Mouse (Mus musculus) neural tube, embryonic 11.5 days (tissue): ENCODE results near the gene Limd2. TPM values are rescaled to one million over a fixed set of nuclear protein-coding genes. Genes with fewer than 3 reads are reported as not detected.
A peak's percentile ranks its signal among the peaks of the same experiment; 100 is the strongest.
"Not testable (repeated sequence)": the region's sequence is repeated elsewhere in the genome, so short reads cannot be mapped to it uniquely, and the experiment has no call there.

ENCODE experiments used
- ATAC-seq: fragments of 200-750 bp; cut with Nextera tagmentation; 2 replicates; pipeline ENCODE4 v1.8.0; 2017; ENCODE audit warnings: moderate number of reproducible peaks, mild to moderate bottlenecking, moderate TSS enrichment, moderate library complexity; ENCODE audit not compliant: insufficient read depth, low FRiP score, low TSS enrichment
- DNase-seq: peaks from one replicate; pipeline ENCODE4 v3.0.0-alpha.2; 2015; ENCODE audit warnings: low spot score
- H3K27ac ChIP-seq: fragments of 300-500 bp; sonication (generic); 2 replicates; pipeline ENCODE4 v1.5.1; 2014; ENCODE audit warnings: low read depth, mild to moderate bottlenecking, low read length
- H3K27me3 ChIP-seq: fragments of 300-500 bp; sonication (generic); 2 replicates; pipeline ENCODE4 v1.6.1; 2014; ENCODE audit warnings: mild to moderate bottlenecking, low read length, mixed read lengths; ENCODE audit not compliant: control insufficient read depth, insufficient read depth
- H3K36me3 ChIP-seq: fragments of 300-500 bp; sonication (generic); 2 replicates; pipeline ENCODE4 v1.6.1; 2014; ENCODE audit warnings: mild to moderate bottlenecking, low read length, moderate library complexity, mixed read lengths; ENCODE audit not compliant: control insufficient read depth, insufficient read depth
- H3K4me1 ChIP-seq: fragments of 300-500 bp; sonication (generic); 2 replicates; pipeline ENCODE4 v1.6.1; 2014; ENCODE audit warnings: low read length, mixed read lengths; ENCODE audit not compliant: control insufficient read depth, insufficient read depth
- H3K4me2 ChIP-seq: fragments of 300-500 bp; sonication (generic); 2 replicates; pipeline ENCODE4 v1.6.1; 2014; ENCODE audit warnings: low read depth, mild to moderate bottlenecking, moderate library complexity
- H3K4me3 ChIP-seq: fragments of 300-500 bp; sonication (generic); 2 replicates; pipeline ENCODE4 v1.5.1; 2014; ENCODE audit warnings: low read depth, low read length
- H3K9ac ChIP-seq: fragments of 300-500 bp; sonication (generic); 2 replicates; pipeline ENCODE4 v1.6.1; 2014; ENCODE audit warnings: mild to moderate bottlenecking, low read length
- H3K9me3 ChIP-seq: fragments of 300-500 bp; sonication (generic); 2 replicates; pipeline ENCODE4 v1.6.1; 2016; ENCODE audit warnings: low read length; ENCODE audit not compliant: control insufficient read depth
- WGBS: fragments of 180-500 bp; shearing (Covaris S2); extraction: QIAGEN DNeasy Blood & Tissue Kit; methylation state at CpG from one replicate; pipeline ENCODE4 v1.1.7; 2014; 5-methylcytosine and 5-hydroxymethylcytosine counted together
- polyA plus RNA-seq: library from polyadenylated mRNA; unstranded; fragments of >200 nt; fragmentation: Nextera tagmentation; extraction: Ambion mirVana; gene quantifications from 2 replicates; pipeline ENCODE4 v1.2.1, GENCODE M21; 2014

Gene Limd2
- polyA plus RNA-seq, 1 experiment from 2014 or later: 295 TPM

DNA sequence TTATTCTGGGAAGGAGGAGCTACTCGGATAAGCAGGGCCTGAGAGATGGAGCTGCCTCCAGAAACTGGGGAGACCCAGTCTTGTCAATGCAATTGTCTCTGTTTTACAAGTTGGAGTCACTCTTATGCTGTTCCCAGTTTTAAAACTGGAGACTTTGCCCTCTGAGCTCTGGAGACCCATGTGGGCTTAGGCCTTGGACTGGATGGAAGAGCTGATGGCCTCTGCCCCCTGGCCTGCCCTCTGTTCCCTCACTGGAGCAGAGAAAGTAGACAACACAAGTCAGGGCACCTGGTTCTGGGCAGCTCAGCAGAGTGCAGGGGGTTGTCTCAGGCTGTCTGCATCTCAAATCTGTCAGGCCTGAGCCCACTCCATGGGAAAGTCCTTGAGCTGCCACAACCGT lies 5.9 kb downstream of the Limd2 start:
- Histone ChIP-seq H3K4me2 (no peak overlapping the region), H3K9me3 (no peaks in the 10 kb centered on the region), H3K27me3 (no peaks in the 10 kb centered on the region), H3K4me1 (peaks cover 9% of the 10 kb centered on the region), H3K27ac (no peak overlapping the region), H3K4me3 (no peak overlapping the region), H3K36me3 (peaks cover 26% of the 10 kb centered on the region), H3K9ac (no peak overlapping the region)
- no peak for DNase-seq
- 85% methylated on average over 2 of the region's 2 CpGs for WGBS
- no peak for ATAC-seq

DNA sequence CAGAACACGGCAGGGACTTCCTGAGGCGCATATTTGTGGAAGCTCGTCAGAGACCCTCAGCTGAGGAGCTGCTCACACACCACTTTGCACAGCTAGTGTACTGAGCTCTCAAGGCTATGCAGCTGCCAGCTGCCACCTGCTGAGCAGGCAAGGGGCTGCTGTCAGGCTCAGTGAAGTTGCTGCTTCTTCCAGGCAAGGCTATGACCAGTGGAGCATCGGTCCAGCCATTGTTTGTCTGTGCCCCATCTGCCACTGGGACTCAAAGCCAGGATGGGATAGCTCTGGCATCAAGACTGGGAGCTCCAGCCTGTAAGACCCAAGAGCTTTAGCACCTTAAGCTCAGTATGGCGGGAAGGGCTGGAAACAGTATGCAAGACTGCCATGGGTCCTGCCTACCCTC lies 6.6 kb downstream of the Limd2 start:
- DNase-seq (no peak), ATAC-seq (no peak)
- 72% methylated on average over 5 of the region's 5 CpGs for WGBS
- Histone ChIP-seq H3K4me3 (no peak overlapping the region), H3K27ac (no peak overlapping the region), H3K27me3 (no peaks in the 10 kb centered on the region), H3K9me3 (no peaks in the 10 kb centered on the region), H3K4me1 (peaks cover 7% of the 10 kb centered on the region), H3K4me2 (no peak overlapping the region), H3K36me3 (peaks cover 29% of the 10 kb centered on the region), H3K9ac (no peak overlapping the region)

DNA sequence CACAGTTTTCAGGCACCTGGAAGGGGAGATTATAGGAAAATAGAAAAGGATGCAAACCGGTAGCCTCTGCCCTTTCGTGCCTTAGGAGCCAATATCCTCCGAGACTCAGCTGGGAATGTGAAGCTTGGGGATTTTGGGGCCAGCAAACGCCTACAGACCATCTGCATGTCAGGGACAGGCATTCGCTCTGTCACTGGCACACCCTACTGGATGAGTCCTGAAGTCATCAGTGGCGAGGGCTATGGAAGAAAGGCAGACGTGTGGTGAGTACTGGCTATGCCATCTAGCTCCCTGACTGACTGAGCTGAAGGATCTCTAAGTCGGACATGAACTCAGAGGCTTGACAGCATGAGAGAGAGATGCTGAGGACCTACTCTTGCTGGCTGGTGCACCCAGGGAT lies 8.5 kb downstream of the Limd2 start:
- no peaks in the 10 kb centered on the region for H3K9me3 ChIP-seq
- H3K27me3 ChIP-seq: no peaks in the 10 kb centered on the region
- H3K4me2 ChIP-seq: no peak overlapping the region
- DNase-seq (no peak), ATAC-seq (no peak)
- H3K36me3 ChIP-seq: peaks cover 25% of the 10 kb centered on the region
- no peak overlapping the region for H3K27ac ChIP-seq
- no peak overlapping the region for H3K9ac ChIP-seq
- no peaks in the 10 kb centered on the region for H3K4me1 ChIP-seq
- no peak overlapping the region for H3K4me3 ChIP-seq
- 81% methylated on average over 8 of the region's 8 CpGs for WGBS

DNA sequence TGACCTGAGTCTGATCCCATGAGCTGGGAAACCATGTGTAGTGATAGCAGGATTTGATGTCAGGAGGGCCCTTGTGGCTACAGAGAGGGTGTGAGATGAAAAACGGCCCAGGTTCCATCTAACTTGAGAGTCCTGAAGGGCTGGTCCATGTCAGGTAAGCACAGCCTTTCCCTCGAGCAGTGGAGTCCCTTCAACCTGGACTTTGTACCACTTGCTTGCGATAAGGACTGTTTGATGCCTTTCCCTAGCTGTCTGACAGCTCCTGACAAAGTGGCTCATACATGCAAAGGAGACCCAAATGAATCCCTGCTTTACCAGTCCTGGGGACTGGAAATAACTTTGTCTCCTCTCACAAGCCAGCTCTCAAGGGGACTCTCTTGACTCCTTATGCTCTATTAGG lies 9.4 kb downstream of the Limd2 start:
- peaks cover 20% of the 10 kb centered on the region for H3K36me3 ChIP-seq
- H3K4me2 ChIP-seq: no peak overlapping the region
- no peaks in the 10 kb centered on the region for H3K9me3 ChIP-seq
- no peaks in the 10 kb centered on the region for H3K4me1 ChIP-seq
- ATAC-seq: no peak
- no peak overlapping the region for H3K27ac ChIP-seq
- no peak overlapping the region for H3K9ac ChIP-seq
- 83% methylated on average over 3 of the region's 3 CpGs for WGBS
- no peaks in the 10 kb centered on the region for H3K27me3 ChIP-seq
- no peak overlapping the region for H3K4me3 ChIP-seq
- no peak for DNase-seq

DNA sequence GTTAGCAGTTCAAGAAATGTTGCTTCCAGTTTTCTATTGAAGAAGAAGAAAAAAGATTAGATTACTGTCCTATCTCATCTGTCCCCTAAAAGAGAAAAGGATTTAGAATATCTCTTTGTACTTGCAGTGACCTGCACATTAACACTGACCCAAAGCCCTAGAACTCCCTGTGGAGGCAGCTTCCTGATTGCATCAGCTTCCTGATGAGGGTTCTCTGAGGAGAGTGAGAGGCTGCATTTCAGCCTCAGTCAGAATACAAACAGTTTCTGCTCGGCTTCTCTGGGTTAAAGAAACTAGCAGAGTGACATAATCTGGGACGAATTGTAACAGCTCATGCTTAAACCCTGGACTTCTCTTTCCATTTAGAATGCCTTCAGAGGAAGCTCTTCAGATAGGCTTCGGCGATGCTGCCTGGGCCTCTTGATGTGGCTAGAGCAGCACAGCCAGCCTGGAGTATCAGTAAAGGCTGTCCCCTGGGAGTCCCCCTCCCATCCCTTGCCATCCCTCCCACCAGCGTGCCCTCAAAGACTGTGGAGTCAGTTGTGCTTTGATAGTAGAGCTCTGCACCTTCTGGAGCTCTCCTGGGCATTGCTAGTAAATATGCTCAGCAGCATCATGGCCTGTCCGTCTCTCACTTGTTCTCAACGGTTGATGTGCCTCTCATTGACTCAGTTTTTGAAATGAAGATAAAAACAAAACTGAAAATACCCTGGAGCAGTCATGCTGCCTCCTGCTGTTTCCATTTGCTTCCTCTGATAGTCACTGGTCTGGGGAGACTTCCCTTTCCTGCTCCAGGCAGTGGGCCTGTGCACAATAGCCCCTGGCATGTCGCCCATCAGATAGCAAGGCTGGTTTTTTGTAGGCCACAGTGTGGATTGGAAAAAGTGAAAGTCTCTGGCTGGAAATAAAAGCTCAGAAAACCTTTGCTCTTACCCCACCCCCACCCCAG lies 25.8 kb downstream of the Limd2 start:
- Histone ChIP-seq H3K4me3 (no peak overlapping the region), H3K4me2 (no peak overlapping the region), H3K9me3 (no peaks in the 10 kb centered on the region), H3K9ac (no peak overlapping the region), H3K36me3 (no peaks in the 10 kb centered on the region; the same call in 1 of the 2 replicates), H3K4me1 (no peaks in the 10 kb centered on the region), H3K27me3 (no peaks in the 10 kb centered on the region), H3K27ac (no peak overlapping the region)
- DNase-seq (peak; percentile 21), ATAC-seq (no peak)
- 46% methylated on average over 8 of the region's 8 CpGs for WGBS

DNA sequence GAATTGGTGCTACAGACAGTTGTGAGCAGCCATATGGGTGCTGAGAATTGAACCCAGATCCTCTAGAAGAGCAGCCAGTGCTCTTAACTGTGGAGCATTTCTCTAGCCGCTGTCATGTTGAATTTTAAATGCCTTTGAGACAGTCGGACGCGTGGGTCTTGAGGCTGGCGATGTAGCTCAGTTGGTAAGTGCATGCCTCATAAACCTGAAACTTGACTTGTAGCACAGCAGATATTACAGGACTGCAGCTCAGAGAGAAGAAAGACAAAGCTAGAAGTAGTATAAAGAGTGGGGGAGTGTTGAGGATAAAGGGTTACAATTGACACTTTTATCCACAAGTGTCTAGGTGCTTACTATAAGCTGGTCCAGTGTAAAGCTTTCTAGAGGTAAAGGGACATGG lies 28.1 kb downstream of the Limd2 start:
- ATAC-seq (no peak), DNase-seq (no peak)
- WGBS: 95% methylated on average over 5 of the region's 5 CpGs
- no peak overlapping the region for H3K4me2 ChIP-seq
- H3K9me3 ChIP-seq: no peaks in the 10 kb centered on the region
- H3K27me3 ChIP-seq: no peaks in the 10 kb centered on the region
- no peaks in the 10 kb centered on the region for H3K4me1 ChIP-seq
- no peak overlapping the region for H3K9ac ChIP-seq
- no peaks in the 10 kb centered on the region; the same call in 1 of the 2 replicates for H3K36me3 ChIP-seq
- no peak overlapping the region for H3K4me3 ChIP-seq
- H3K27ac ChIP-seq: no peak overlapping the region

DNA sequence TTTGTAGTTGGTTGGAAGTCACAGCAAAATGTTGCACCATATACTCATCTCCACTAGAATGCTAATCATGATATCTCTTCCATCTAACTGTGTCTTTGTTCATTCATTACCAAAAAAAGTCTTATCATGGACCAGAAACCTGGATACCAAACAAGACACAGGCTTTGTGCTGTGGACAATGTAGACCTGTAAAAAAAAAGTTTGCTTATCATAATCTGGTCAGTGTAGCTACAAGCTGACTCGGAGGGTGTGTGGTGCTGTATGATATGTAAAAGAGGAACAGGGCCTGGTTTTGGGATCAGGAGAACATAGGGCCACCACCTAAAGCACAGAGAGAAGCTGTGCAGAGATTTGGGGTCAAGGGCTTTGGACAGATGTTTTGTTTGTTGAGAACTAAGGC lies 31.2 kb downstream of the Limd2 start:
- H3K4me3 ChIP-seq: no peak overlapping the region
- no peaks in the 10 kb centered on the region for H3K36me3 ChIP-seq
- ATAC-seq (no peak), DNase-seq (no peak)
- no peak overlapping the region for H3K9ac ChIP-seq
- no peaks in the 10 kb centered on the region for H3K9me3 ChIP-seq
- H3K27me3 ChIP-seq: no peaks in the 10 kb centered on the region
- no peak overlapping the region for H3K4me2 ChIP-seq
- WGBS: 87% methylated on average over 1 of the region's 1 CpGs
- H3K4me1 ChIP-seq: no peaks in the 10 kb centered on the region
- no peak overlapping the region for H3K27ac ChIP-seq

DNA sequence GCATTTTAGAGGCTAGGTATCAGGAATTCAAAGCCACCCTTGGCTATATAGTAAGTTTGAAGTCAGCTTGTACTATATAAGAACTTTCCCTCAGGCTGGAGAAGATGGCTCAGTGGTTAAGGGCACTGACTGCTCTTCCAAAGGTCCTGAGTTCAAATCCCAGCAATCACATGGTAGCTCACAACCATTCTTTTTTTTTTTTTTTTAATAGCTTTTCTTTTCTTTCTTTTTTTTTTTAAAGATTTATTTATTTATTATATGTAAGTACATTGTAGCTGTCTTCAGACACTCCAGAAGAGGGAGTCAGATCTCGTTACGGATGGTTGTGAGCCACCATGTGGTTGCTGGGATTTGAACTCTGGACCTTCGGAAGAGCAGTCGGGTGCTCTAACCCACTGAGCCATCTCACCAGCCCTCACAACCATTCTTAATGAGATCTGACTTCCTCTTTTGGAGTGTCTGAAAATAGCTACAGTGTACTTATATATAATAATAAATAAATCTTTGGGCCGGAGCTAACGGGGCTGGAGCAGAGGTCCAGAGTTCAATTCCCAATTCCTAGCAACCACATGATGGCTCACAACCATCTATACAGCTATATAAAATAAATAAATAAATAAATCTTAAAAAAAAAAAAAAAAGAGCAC lies 33.8 kb downstream of the Limd2 start:
- not testable (repeated sequence) for H3K9ac ChIP-seq, H3K9me3 ChIP-seq, DNase-seq, H3K4me2 ChIP-seq, H3K36me3 ChIP-seq, H3K27me3 ChIP-seq, ATAC-seq, H3K27ac ChIP-seq, H3K4me1 ChIP-seq, H3K4me3 ChIP-seq
- 94% methylated on average over 4 of the region's 6 CpGs for WGBS

DNA sequence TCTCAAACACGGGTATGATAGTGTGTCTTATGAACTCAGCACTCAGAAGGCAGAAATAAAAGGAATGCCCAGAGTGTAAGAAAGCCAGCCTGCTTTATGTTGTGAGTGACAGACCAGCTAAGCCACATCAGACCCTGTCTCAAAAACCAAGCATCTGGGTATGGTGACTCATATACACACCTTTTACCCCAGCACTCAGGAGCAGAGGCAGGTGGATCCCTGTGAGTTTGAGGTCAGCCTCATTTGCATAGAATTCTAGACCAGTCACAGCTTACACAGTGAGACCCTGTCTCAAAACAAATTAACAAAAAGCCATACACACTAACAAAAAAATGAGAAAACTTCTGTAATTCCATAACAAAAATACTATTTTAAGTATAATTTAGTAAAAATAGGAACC lies 34.8 kb downstream of the Limd2 start:
- H3K27me3 ChIP-seq: no peaks in the 10 kb centered on the region
- no peak overlapping the region for H3K27ac ChIP-seq
- no peaks in the 10 kb centered on the region for H3K9me3 ChIP-seq
- no peak overlapping the region for H3K4me2 ChIP-seq
- no peaks in the 10 kb centered on the region for H3K36me3 ChIP-seq
- ATAC-seq: no peak
- H3K9ac ChIP-seq: no peak overlapping the region
- H3K4me1 ChIP-seq: no peaks in the 10 kb centered on the region
- DNase-seq: no peak
- 82% methylated on average over 1 of the region's 1 CpGs for WGBS
- H3K4me3 ChIP-seq: no peak overlapping the region
